Mouse (Mus musculus): ENCODE measurements around the gene Vmn1r213. TPM values are rescaled to one million over a fixed set of nuclear protein-coding genes. Genes with fewer than 3 reads are reported as not detected.

Gene Vmn1r213
- polyA plus RNA-seq (2015; fragmentation: Nextera tagmentation; extraction: Ambion mirVana), result not detected in 2 replicates

DNA sequence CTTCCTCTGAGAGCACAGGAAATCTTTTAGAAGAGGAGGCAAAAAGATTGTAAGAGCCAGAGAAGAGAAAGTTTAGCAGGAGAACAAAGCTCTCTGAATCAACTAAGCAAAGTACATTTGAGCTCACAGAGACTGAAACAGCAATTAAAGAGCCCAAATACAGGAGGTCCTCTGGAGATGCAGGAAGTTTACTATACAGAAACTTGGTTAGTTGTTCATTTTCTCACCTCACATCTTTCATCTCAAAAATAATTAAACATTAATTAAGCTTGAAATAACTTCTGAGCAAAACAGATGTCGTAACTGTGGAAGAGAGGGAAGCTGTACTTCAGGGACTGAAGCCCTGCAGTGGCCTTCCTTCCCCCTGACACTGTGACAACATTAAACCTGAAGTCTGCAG lies at the start of gene Vmn1r213:
TSS of gene Vmn1r213 (plus strand) at position 301 of the 400 bp plus-strand sequence.
- 79% methylated on average over 1 of the region's 1 CpGs for WGBS
- no peak for ATAC-seq (ENCODE audit: insufficient read depth, low FRiP score, low read depth)
- Histone ChIP-seq H3K9ac (no peak within 1 kb of the TSS), H3K36me3 (no peaks in the 10 kb centered on the region), H3K27me3 (replicated peaks) (no peaks in the 10 kb centered on the region), H3K4me2 (no peak within 1 kb of the TSS), H3K4me3 (replicated peaks) (no peak within 1 kb of the TSS), H3K27ac (no peak within 1 kb of the TSS), H3K9me3 (no peaks in the 10 kb centered on the region), H3K4me1 (no peaks in the 10 kb centered on the region)

GRCm38 (mm10) chr13:22990214-22990891 lies 17.1 kb upstream of the Vmn1r213 start:
- no peaks in the 10 kb centered on the region for H3K27me3 ChIP-seq (replicated peaks)
- no peak for ATAC-seq (ENCODE audit: insufficient read depth, low FRiP score, low read depth)
- H3K4me1 ChIP-seq, result no peaks in the 10 kb centered on the region
- H3K36me3 ChIP-seq, result no peaks in the 10 kb centered on the region
- H3K4me3 ChIP-seq (replicated peaks), result no peak overlapping the region
- H3K9me3 ChIP-seq, result no peaks in the 10 kb centered on the region
- no peak overlapping the region for H3K27ac ChIP-seq
- 86% methylated on average over 11 of the region's 11 CpGs for WGBS
- H3K4me2 ChIP-seq, result no peak overlapping the region
- no peak overlapping the region for H3K9ac ChIP-seq

DNA sequence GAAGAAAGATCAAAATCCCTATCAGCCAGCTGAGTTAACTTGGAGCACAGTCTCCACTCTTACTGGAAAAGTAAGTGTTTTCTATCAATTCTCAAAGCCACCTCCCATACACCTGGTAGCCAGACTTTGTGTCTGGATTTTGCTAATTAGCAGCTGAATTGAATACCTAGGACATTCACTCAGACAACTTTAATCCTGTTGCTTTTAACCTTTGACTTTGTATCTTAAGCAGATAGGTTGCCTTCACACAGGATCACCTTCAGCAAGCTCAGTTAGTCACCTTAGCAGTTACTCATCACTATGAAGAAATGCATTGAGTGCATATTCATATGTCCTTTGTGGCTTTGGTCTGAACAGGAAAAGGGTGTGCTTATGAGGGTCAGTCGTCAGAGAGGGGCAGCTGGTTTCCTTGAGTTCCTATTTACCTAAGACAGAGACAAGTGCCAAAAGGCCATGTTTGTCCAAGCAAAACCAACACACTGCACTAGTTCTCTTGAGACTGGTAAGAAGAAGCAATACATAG lies 15.2 kb upstream of the Vmn1r213 start:
- Histone ChIP-seq H3K27ac (no peak overlapping the region), H3K4me2 (no peak overlapping the region), H3K9ac (no peak overlapping the region), H3K4me3 (replicated peaks) (no peak overlapping the region), H3K36me3 (no peaks in the 10 kb centered on the region), H3K4me1 (no peaks in the 10 kb centered on the region), H3K9me3 (no peaks in the 10 kb centered on the region), H3K27me3 (replicated peaks) (no peaks in the 10 kb centered on the region)
- WGBS, result 28% methylated on average over 1 of the region's 1 CpGs
- no peak for ATAC-seq (ENCODE audit: insufficient read depth, low FRiP score, low read depth)

GRCm38 (mm10) chr13:22992721-22993120 lies 14.7 kb upstream of the Vmn1r213 start:
- Histone ChIP-seq H3K9ac (no peak overlapping the region), H3K4me1 (no peaks in the 10 kb centered on the region), H3K9me3 (no peaks in the 10 kb centered on the region), H3K27me3 (replicated peaks) (no peaks in the 10 kb centered on the region), H3K4me3 (replicated peaks) (no peak overlapping the region), H3K4me2 (no peak overlapping the region), H3K27ac (no peak overlapping the region), H3K36me3 (no peaks in the 10 kb centered on the region)
- ATAC-seq (ENCODE audit: insufficient read depth, low FRiP score, low read depth), result no peak
- 53% methylated on average over 2 of the region's 2 CpGs for WGBS

- no peaks in the 10 kb centered on the region for H3K27me3 ChIP-seq (replicated peaks)
These were observed 10.7 kb downstream of the Vmn1r213 start for GRCm38 (mm10) chr13:23018158-23018557.

DNA sequence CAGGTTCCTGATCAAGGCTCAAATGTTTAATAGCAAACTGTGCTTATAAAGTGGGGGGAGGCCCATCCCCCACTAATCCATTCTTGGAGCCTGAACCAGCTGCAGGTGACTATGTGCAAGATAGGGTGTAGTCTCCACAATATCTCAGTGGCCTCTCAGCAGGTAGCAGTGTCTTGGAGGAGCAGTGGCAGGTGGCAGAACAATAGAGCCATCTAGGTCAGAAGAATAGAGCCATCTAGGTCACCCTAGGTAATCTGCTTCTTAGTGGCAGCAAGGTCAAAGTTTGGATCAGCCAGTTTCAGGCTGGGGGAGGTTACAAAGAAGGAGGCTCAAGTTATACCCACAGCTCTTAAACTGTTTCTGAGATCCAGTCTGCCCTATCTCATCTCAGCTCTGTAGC lies 17.4 kb downstream of the Vmn1r213 start:
- Histone ChIP-seq H3K9ac (no peak overlapping the region), H3K4me1 (no peaks in the 10 kb centered on the region), H3K27ac (no peak overlapping the region), H3K4me3 (replicated peaks) (no peak overlapping the region), H3K9me3 (no peaks in the 10 kb centered on the region), H3K27me3 (replicated peaks) (no peaks in the 10 kb centered on the region), H3K36me3 (no peaks in the 10 kb centered on the region), H3K4me2 (no peak overlapping the region)
- no peak for ATAC-seq (ENCODE audit: insufficient read depth, low FRiP score, low read depth)

More at GRCm38 (mm10) chr13:23018158-23018557, 10.7 kb downstream of the Vmn1r213 start:
- Histone ChIP-seq H3K36me3 (no peaks in the 10 kb centered on the region), H3K9me3 (no peaks in the 10 kb centered on the region), H3K9ac (no peak overlapping the region), H3K27ac (no peak overlapping the region), H3K4me2 (no peak overlapping the region), H3K4me1 (no peaks in the 10 kb centered on the region), H3K4me3 (replicated peaks) (no peak overlapping the region)
- ATAC-seq (ENCODE audit: insufficient read depth, low FRiP score, low read depth), result no peak

- 90% methylated on average over 3 of the region's 3 CpGs for WGBS
- Histone ChIP-seq H3K9ac (no peak within 1 kb of the TSS), H3K4me3 (replicated peaks) (no peak within 1 kb of the TSS), H3K9me3 (no peaks in the 10 kb centered on the region), H3K4me1 (no peaks in the 10 kb centered on the region), H3K36me3 (no peaks in the 10 kb centered on the region), H3K4me2 (no peak within 1 kb of the TSS), H3K27ac (no peak within 1 kb of the TSS), H3K27me3 (replicated peaks) (no peaks in the 10 kb centered on the region)
- ATAC-seq (ENCODE audit: insufficient read depth, low FRiP score, low read depth), result no peak
These were observed 22.7 kb downstream of the Vmn1r213 start, which contains the start of gene Vmn1r214 for GRCm38 (mm10) chr13:23030118-23030517. Gene Vmn1r214, plus strand, starts transcription at chr13:23030418.

- Histone ChIP-seq H3K4me3 (replicated peaks) (no peak overlapping the region), H3K4me1 (no peaks in the 10 kb centered on the region), H3K4me2 (no peak overlapping the region), H3K27me3 (replicated peaks) (no peaks in the 10 kb centered on the region), H3K36me3 (no peaks in the 10 kb centered on the region), H3K27ac (no peak overlapping the region), H3K9me3 (no peaks in the 10 kb centered on the region), H3K9ac (no peak overlapping the region)
- no peak for ATAC-seq (ENCODE audit: insufficient read depth, low FRiP score, low read depth)
- 37% methylated on average over 1 of the region's 1 CpGs for WGBS
These were observed 50.3 kb downstream of the Vmn1r213 start for GRCm38 (mm10) chr13:23057778-23058177.

Other genes with a start within 250 kb of the Vmn1r213 start
- not detected in 2 replicates for gene Vmn1r208, start 230.3 kb upstream of the Vmn1r213 start, polyA plus RNA-seq (2015; fragmentation: Nextera tagmentation; extraction: Ambion mirVana)
- not detected in 2 replicates for gene Vmn1r209, start 198.0 kb upstream of the Vmn1r213 start, polyA plus RNA-seq (2015; fragmentation: Nextera tagmentation; extraction: Ambion mirVana)
- gene Vmn1r210, start 176.3 kb upstream of the Vmn1r213 start, polyA plus RNA-seq (2015; fragmentation: Nextera tagmentation; extraction: Ambion mirVana), result not detected in 2 replicates
- gene Vmn1r211, start 150.1 kb upstream of the Vmn1r213 start, polyA plus RNA-seq (2015; fragmentation: Nextera tagmentation; extraction: Ambion mirVana), result not detected in 2 replicates
- gene Vmn1r212, start 123.5 kb upstream of the Vmn1r213 start, polyA plus RNA-seq (2015; fragmentation: Nextera tagmentation; extraction: Ambion mirVana), result not detected in 2 replicates
- not detected in 2 replicates for gene Vmn1r214, start 22.8 kb downstream of the Vmn1r213 start, polyA plus RNA-seq (2015; fragmentation: Nextera tagmentation; extraction: Ambion mirVana)
- gene Vmn1r215, start 60.4 kb downstream of the Vmn1r213 start, polyA plus RNA-seq (2015; fragmentation: Nextera tagmentation; extraction: Ambion mirVana), result not detected in 2 replicates
- not detected in 2 replicates for gene Vmn1r217, start 110.6 kb downstream of the Vmn1r213 start, polyA plus RNA-seq (2015; fragmentation: Nextera tagmentation; extraction: Ambion mirVana)
- gene Vmn1r218, start 125.5 kb downstream of the Vmn1r213 start, polyA plus RNA-seq (2015; fragmentation: Nextera tagmentation; extraction: Ambion mirVana), result not detected in 2 replicates
- not detected in 2 replicates for gene Vmn1r219, start 151.7 kb downstream of the Vmn1r213 start, polyA plus RNA-seq (2015; fragmentation: Nextera tagmentation; extraction: Ambion mirVana)
- not detected in 2 replicates for gene Vmn1r220, start 180.3 kb downstream of the Vmn1r213 start, polyA plus RNA-seq (2015; fragmentation: Nextera tagmentation; extraction: Ambion mirVana)
- gene Vmn1r221, start 206.5 kb downstream of the Vmn1r213 start, polyA plus RNA-seq (2015; fragmentation: Nextera tagmentation; extraction: Ambion mirVana), result not detected in 2 replicates
- not detected in 2 replicates for gene Vmn1r222, start 228.3 kb downstream of the Vmn1r213 start, polyA plus RNA-seq (2015; fragmentation: Nextera tagmentation; extraction: Ambion mirVana)
- gene Vmn1r223, start 239.5 kb downstream of the Vmn1r213 start, polyA plus RNA-seq (2015; fragmentation: Nextera tagmentation; extraction: Ambion mirVana), result not detected in 2 replicates